Mouse (Mus musculus): ENCODE data around the gene Ubxn6.
"Not testable (repeated sequence)": the region's sequence is repeated elsewhere in the genome, so short reads cannot be mapped to it uniquely, and the experiment has no call there.

Ubxn6 gene

DNA sequence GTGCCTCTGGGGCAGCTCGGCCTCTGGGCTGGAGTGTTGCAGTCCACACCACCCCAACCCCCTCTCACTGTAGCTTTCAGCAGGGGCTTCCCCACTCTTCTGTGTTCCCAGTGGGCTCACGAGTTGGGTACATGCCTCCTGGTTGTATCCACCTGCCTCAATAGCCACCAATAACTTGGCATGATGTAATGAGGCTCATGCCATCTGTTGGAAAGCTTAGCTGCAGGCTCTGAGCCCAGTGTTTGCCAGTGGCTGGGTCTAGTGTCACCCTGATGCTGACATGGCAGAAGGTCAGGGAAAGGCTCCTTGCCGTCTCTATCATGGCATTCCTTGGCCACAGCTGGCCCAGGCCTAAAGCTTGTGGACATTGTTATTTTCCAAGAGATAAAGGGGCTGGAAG is 26.0 kb upstream of the Ubxn6 start:
- no peak for DNase-seq

DNA sequence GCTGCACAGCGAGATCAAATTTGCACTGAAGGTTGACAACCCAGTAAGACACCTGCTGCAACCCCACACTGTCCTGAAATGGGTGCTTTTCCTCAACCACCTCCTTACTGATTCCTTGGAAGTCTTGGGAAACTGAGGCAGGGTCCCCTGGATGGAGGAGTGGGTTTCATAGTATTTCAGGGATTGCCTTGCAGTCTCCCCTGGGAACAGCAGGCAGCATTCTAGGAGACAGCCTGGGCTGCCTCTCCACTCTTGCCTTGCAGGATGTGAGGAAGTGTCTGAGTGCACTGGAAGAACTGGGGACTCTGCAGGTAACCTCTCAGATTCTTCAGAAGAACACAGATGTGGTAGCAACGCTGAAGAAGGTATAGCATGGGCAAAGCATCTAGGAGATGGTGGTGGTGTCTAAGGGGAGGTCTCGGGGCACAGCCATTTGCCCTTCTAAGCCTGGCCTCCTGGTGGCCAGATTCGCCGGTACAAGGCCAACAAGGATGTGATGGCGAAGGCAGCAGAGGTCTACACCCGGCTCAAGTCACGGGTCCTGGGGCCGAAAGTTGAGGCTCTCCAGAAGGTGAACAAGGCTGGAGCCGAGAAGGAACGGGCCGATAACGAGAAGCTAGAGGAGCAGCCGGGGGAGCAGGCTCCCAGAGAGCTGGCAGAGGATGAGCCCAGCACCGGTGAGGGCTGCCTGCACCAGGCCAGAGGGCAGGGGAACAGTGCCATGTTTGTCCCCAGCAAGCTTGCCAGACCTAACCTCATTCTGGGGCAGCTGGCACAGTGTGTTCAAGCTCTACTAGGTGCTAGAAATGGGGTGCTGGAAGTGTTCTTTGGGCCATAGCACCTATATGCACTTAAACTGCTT is 24.1 kb upstream of the Ubxn6 start:
- no peak for DNase-seq

GRCm38 (mm10) chr17:56098180-56098579 is 23.4 kb upstream of the Ubxn6 start:
- no peak for DNase-seq

GRCm38 (mm10) chr17:56096883-56097282 is 22.1 kb upstream of the Ubxn6 start:
- DNase-seq: no peak

- no peak for DNase-seq
Observed at GRCm38 (mm10) chr17:56092794-56093193, 18.0 kb upstream of the Ubxn6 start.

- DNase-seq: no peak
Observed at GRCm38 (mm10) chr17:56092312-56092711, 17.5 kb upstream of the Ubxn6 start.

GRCm38 (mm10) chr17:56080781-56081585 is 6.2 kb upstream of the Ubxn6 start:
- no peak for DNase-seq

DNA sequence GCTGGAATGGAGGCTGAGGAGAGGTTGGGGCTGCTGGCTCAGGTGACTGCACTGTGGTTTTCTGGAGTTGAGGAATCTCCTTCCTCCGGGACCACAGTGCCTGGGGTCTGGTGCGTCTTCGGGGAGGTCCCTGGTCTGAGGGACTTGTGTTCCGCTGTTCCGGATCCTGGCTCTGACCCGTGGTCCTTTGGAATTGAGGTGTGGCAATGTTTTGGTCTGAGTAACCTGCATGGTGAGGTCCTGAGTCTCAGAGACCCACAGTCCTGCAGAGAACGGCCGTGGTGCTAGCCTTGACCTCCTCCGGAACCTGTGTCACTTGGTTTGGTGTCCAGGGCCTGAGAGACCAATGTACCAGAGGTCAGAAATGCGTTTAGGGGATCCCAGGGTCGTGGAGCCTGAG is 5.1 kb upstream of the Ubxn6 start:
- peak; percentile 51 for DNase-seq

- peak; percentile 100 for DNase-seq
Observed at GRCm38 (mm10) chr17:56078880-56079795, 4.3 kb upstream of the Ubxn6 start, which contains the start of gene Hdgfl2. TSS of gene Hdgfl2 (plus strand) at chr17:56079634.

DNA sequence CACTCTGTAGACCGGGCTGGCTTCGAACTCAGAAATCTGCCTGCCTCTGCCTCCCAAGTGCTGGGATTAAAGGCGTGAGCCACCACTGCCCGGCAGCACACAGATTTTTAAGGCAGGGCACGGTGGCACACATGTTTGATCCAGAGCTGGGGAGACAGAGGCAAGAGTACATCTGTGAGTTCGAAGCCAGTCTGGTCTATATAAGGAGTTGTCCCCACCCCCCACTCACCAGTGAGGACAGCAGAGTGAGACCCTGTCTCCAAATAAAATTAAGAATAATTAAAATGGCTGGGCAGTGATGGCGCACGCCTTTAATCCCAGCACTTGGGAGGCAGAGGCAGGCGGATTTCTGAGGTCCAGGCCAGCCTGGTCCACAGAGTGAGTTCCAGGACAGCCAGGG is 3.5 kb upstream of the Ubxn6 start:
- DNase-seq: peak; percentile 48

- no peak for DNase-seq
Observed at GRCm38 (mm10) chr17:56077523-56077922, 2.7 kb upstream of the Ubxn6 start.

- peak; percentile 74 for DNase-seq
Observed at GRCm38 (mm10) chr17:56074097-56074826, 566 bp downstream of the Ubxn6 start.

- no peak for DNase-seq
Observed at GRCm38 (mm10) chr17:56072243-56072642, 2.6 kb downstream of the Ubxn6 start.

- DNase-seq: no peak
Observed at GRCm38 (mm10) chr17:56071126-56071525, 3.7 kb downstream of the Ubxn6 start.

DNA sequence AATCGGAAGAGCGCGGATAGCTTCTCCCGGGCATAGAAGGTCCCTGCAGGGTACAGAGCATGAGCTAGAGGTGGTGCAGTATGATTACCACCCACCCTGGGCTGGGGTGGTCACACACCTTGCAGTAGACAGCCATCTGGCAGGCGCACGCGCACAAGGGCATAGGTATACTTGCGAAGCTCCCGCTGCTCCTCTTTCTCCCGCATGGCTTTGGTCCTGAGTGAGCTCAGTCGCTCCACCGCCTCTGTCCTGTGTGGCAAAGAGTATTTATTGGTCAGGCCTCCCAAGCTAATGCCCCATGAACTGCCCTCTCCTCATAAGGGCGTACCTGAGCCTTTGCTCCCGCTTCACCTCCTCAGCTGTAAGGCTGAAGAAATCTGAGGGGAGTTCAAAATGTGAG is 5.8 kb downstream of the Ubxn6 start:
- DNase-seq: no peak

DNA sequence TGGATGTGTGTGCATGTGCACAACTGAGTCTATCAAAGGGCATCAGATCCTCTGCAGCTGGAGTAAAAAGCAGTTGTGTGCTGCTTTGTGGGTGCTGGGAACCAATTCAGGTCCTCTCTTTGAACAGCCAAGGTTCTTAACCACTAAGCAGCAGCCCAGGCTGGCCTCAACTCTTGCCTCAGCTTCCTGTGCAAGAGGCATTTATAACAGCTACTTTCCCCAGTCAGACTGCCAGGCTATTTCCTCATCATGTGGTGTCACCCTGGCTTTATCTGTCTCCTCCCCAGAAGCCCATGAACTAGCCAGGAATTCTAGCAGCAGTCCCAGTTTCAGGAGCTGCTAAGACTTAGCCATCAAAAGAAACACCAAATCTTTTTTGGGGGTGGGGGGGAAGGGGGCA is 8.4 kb downstream of the Ubxn6 start:
- DNase-seq: no peak

DNA sequence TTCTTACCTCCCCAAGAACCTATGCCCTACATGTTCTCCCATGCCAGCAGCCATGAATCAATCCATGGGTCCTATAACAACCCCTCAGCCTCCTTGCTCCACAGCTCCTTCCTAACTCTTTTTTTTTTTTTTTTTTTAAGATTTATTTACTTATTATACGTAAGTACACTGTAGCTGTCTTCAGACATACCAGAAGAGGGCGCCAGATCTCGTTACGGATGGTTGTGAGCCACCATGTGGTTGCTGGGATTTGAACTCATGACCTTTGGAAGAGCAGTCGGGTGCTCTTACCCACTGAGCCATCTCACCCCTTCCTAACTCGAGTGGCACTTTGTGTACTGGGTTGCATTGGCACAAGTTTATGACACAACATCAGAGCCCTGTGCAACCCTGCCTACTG is 9.1 kb downstream of the Ubxn6 start:
- DNase-seq: not testable (repeated sequence)

GRCm38 (mm10) chr17:56062081-56062480 is 12.7 kb downstream of the Ubxn6 start:
- DNase-seq: no peak

DNA sequence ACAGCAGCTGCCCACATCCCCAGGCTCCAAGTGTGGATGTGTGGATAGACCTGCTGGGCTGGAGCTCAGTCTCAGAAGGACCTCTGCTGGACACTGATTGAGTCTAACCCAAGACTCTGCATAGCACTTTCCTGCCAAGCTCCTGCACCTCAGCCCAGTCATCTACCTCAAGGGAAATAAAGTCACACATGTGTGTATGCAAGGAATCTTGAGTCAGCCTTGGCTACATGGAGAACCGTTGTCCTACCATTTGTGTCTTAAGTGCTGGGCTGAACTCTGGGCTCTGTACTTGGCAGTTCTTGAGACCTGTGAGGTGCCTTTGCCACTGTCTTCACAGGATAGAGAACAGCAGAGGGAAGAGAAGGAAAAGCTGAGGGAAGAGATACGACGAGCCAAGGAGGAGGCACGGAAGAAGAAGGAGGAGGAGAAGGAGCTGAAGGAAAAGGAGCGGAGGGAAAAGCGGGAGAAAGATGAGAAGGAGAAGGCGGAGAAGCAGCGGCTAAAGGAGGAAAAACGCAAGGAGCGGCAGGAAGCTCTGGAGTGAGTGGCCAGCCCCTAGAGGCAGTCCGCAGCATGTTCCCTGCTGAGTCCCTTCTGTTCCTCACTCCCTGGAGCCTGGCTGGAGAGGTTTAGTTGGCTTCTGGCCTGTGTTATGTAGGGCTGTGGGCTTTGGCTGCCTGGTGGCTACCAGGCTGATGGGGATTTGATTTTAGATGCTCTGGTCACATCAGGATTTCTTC is 17.3 kb downstream of the Ubxn6 start:
- peak; percentile 50 for DNase-seq

GRCm38 (mm10) chr17:56055945-56056678 is 18.7 kb downstream of the Ubxn6 start:
- no peak for DNase-seq

- DNase-seq: no peak
Observed at GRCm38 (mm10) chr17:56054938-56055337, 19.9 kb downstream of the Ubxn6 start.

Measured in cerebellum, adult 8-10 months (tissue).